Mouse (Mus musculus): ENCODE results near the gene Foxn3.

DNA sequence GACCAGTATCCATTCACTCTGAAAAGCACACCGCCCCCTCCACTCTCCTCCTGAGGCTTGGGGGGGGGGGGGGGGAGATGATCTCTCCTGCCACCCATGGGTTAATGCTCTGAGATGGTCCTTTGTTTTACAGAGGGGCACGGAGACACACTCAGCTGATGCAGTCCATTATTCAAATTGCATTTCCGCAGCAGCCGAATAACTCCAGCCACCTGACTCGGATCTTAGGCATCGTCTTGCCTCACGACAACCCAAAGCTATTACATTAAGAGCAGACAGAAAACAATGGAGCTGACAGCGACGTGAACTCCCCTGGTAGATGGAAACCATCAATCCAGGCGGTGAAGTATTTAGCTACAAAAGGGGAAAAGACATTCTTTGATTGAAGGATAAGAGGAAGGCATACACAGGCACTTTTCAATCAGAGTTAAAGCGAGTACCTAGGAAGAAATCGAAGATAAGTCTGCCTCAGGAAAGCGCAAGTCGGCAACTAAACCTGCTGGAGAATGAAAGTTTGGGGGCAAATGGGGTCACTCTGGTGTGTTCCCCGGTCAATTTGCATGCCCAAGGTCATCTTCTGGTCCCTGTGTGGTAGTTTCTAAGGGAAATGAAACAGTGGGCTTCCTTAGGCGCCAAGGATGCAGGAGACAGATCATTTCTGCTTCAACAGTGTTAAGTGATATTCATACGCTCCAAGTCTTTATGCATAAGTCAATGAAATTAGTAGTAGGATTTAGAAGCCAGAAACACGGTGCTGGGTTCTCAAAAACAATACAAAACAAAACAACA is 65.0 kb downstream of the Foxn3 start:
- TF ChIP-seq CTCF (IDR thresholded peaks at IDR 0.05) (no peak), EP300 (IDR thresholded peaks at IDR 0.05) (no peak)
